Mouse (Mus musculus): ENCODE results near the gene Ptpn5.

Gene Ptpn5

GRCm38 (mm10) chr7:47110511-47110910 is 23.0 kb downstream of the Ptpn5 start:
- DNase-seq: no peak

GRCm38 (mm10) chr7:47108779-47109189 is 24.7 kb downstream of the Ptpn5 start:
- DNase-seq: no peak

GRCm38 (mm10) chr7:47106949-47107348 is 26.5 kb downstream of the Ptpn5 start:
- DNase-seq: no peak

GRCm38 (mm10) chr7:47103671-47104414 is 29.6 kb downstream of the Ptpn5 start:
- DNase-seq: no peak

GRCm38 (mm10) chr7:47102970-47103369 is 30.5 kb downstream of the Ptpn5 start:
- no peak for DNase-seq

- no peak for DNase-seq
Measured at GRCm38 (mm10) chr7:47100615-47101014, 32.9 kb downstream of the Ptpn5 start.

- no peak for DNase-seq
Measured at GRCm38 (mm10) chr7:47099306-47099705, 34.2 kb downstream of the Ptpn5 start.

GRCm38 (mm10) chr7:47098044-47098443 is 35.4 kb downstream of the Ptpn5 start:
- DNase-seq: no peak

GRCm38 (mm10) chr7:47094969-47095368 is 38.5 kb downstream of the Ptpn5 start:
- DNase-seq: no peak

- DNase-seq: no peak
Measured at GRCm38 (mm10) chr7:47093935-47094334, 39.5 kb downstream of the Ptpn5 start.

GRCm38 (mm10) chr7:47085075-47085474 is 48.4 kb downstream of the Ptpn5 start:
- no peak for DNase-seq

- peak; percentile 26 to 31 for DNase-seq
Measured at GRCm38 (mm10) chr7:47081277-47081676, 52.2 kb downstream of the Ptpn5 start.

GRCm38 (mm10) chr7:47080868-47081267 is 52.6 kb downstream of the Ptpn5 start:
- no peak for DNase-seq

- no peak for DNase-seq
Measured at GRCm38 (mm10) chr7:47077451-47077850, 56.0 kb downstream of the Ptpn5 start.

GRCm38 (mm10) chr7:47076729-47077128 is 56.8 kb downstream of the Ptpn5 start:
- no peak for DNase-seq

- DNase-seq: no peak
Measured at GRCm38 (mm10) chr7:47076193-47076592, 57.3 kb downstream of the Ptpn5 start.

- no peak for DNase-seq
Measured at GRCm38 (mm10) chr7:47073536-47074521, 59.7 kb downstream of the Ptpn5 start.

- DNase-seq: no peak
Measured at GRCm38 (mm10) chr7:47072551-47072950, 60.9 kb downstream of the Ptpn5 start.

- DNase-seq: no peak
Measured at GRCm38 (mm10) chr7:47067879-47068278, 65.6 kb downstream of the Ptpn5 start.

GRCm38 (mm10) chr7:47066942-47067341 is 66.5 kb downstream of the Ptpn5 start:
- DNase-seq: no peak

- no peak for DNase-seq
Measured at GRCm38 (mm10) chr7:47061560-47061959, 71.9 kb downstream of the Ptpn5 start.

GRCm38 (mm10) chr7:47059339-47059738 is 74.1 kb downstream of the Ptpn5 start:
- no peak for DNase-seq

- no peak for DNase-seq
Measured at GRCm38 (mm10) chr7:47056273-47056672, 77.2 kb downstream of the Ptpn5 start.

- DNase-seq: no peak
Measured at GRCm38 (mm10) chr7:47055744-47056143, 77.7 kb downstream of the Ptpn5 start.

Measured in thymus, adult 18-20 months (tissue).